Mouse (Mus musculus) mouse embryonic stem cell (cell line): ENCODE measurements around the gene Neurl4.
"Not testable (repeated sequence)": the region's sequence is repeated elsewhere in the genome, so short reads cannot be mapped to it uniquely, and the experiment has no call there.

Experiments
- in situ Hi-C, 2 experiments: fragments of 300-500 bp; cut with MboI; formaldehyde crosslinking; loops; 1 replicate in 1 of 2; 3 replicates in 1 of 2; pipeline ENCODE4 v1.14.3; 2019 to 2020; ENCODE audit warnings: low sequenced_read_pairs in 2 of 2, low pct_unique_long_range_greater_than_20kb in 1 of 2, mixed read lengths in 1 of 2; ENCODE audit not compliant: unreplicated experiment in 1 of 2

Neurl4 gene

DNA sequence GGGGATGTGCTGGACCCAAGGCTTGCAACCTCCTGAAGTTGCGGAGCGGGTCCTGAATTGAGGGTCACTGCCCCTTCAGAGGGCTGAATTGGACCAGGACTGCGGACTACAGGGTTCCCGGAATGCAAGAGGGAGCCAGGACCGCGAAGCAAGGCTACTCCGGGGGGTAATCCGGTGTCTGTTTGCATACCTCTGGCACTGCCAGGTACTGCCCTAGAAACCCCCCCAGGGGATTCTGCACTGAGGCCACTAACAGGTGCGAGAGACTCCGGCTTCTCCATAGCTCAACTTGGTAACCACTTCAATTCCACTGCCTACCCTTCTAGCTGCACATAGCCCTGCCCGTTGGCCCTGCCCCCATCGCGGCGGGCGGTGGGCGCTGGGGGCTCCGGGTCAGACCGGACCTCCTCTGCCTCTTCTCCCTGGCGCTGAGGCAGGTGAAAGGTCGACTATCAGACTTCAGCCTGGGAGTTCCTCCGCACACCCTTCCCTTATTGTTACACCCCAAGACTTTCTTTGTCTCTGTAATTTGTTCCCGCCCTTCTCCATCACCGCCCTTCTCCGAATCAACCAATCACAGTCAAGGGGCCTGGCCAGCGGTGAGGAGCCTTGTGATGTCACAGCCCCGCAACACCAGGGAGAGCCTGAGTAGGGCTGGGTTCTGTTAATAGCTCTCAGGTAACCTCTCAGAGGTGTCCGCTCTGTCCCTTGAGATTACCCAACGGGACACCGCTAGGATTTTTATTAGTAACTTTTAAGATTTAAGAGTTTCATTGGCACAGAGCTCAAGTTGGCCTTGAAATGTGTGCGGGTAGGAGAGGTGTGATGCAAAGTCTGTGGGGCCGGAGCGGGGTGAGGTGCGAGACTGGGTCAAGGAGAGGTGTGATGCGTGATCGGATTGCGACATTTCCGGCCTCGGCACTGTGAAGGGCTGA, at the start of gene Neurl4, which contains the start of gene 2810408A11Rik:
Neurl4 (plus strand) TSS at position 602 of the 935 bp plus-strand sequence.
2810408A11Rik (minus strand) TSS at position 517 of the 935 bp plus-strand sequence.
- in situ Hi-C loops = no loop called here

DNA sequence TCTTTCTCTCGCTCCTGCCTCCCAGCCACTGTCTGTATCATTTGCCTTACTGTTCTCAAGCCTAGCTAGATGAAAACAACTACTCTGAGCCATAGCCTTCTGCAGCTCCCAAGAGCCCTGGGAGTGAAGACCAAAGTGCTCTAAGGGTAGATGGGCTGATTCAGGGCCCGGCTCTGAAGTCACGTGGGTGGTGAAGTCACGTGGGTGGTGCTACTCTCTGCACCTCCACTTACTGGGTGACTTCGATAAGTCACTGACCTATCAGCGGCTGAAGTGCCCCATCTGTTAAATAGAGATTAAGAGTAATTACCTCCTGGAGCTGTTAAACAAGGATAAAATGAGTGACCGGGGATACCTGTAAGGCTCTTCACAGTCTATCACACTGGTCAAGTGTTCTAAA, 46.9 kb upstream of the Neurl4 start:
- in situ Hi-C loops = no loop called here

DNA sequence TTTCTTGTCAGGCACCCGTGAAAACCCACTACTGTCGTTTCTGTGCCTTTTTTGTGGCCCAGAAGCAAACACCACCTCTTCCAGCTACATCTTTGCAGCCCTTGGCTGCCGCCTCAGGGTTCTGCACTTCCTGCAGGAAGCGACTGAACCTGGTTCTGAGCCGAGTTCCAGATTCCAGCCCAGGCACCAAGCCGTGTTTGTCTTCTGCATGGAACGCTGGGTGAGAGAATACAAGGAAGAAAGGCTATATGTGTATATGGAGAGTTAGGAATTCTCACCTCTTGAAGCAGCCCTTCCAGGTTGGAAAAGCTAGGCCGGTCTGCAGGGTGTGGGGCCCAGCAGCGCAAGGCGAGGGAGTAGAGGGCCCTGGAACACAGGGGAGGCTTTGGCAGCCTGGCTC, 46.2 kb upstream of the Neurl4 start:
- in situ Hi-C loops = no loop called here

DNA sequence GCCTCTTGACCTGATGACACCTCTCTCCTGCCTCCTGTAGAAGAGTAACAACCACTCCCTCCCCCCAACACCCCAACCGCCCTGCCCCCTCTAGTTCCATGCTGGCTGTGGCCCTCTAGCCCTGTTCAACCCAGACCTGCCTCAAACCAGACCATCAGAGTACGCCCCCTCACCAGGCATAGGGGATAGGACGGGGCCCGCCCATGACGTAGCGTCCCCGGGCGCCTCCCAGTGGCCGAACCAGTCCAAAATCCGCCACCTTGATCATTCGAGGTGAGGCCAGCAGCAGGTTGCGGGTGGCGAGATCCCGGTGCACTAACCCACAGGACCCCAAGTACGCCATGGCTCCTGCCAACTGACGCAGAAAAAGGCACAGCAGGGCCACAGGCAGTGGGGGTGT, 45.5 kb upstream of the Neurl4 start:
- in situ Hi-C loops = no loop called here

DNA sequence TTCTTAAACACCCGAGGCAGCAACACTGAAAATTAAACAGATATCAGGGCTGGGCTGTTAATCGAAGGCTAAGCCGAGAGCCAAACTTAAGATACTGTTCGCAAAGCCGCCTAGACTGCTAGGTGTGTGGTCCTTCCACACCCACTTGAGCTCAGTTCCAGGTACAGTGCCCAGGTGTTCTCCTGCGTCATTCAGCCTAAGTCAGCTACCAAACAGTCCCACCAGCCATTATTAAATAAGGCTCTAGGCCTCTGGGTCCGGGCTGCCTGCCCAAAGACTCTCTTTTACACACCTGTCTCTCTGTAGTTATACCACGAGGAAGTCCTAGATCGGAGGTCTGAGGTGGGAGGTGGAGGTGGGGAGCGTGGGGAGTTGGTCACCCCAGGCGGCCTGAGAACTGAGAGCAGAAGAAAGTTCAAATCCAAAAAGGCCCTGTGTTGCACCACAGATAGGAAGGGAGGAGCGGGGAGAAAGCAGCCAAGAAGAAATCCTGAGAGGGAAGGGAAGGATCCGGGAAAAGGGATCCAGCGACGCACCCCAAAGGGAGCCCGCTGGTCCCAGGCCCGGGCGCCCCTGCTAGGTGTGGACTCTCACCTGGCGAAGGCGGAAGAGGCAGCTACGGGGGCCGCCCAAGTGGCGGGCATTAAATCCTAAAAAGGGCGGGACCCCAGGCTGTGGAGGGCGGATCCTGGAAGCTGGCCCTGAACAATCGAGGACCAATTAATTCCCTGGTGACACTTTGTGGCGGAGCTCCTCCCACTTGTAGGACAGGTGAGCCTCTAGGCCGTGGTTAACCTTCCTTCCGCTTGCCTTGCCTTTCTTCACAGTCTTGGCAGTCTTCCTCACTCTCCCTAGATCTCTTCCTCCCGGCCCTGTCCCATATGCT, 42.5 kb upstream of the Neurl4 start, which contains the start of gene Tnk1:
Tnk1 (minus strand) TSS at position 618 of the 886 bp plus-strand sequence.
- in situ Hi-C loops = no loop called here

DNA sequence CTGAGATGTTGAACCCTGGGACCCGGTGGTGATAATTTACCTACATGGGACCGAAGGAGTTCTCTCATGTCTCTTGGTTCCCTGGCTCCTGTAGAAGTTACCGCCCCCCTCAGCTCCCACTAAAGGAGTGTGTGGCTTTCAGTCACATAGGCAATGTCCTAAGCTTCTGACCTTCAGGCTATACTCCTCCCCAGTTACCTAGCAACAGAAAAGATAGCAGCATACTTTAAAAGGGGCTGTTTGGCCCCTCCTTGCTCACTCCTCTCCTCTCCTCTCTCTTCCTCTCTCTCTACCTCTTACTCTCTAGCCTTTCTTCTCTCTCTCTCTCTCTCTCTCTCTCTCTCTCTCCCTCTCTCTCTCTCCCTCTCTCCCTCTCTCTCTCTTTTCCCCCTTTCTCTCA, 37.1 kb upstream of the Neurl4 start:
- in situ Hi-C loops = not testable (repeated sequence)

DNA sequence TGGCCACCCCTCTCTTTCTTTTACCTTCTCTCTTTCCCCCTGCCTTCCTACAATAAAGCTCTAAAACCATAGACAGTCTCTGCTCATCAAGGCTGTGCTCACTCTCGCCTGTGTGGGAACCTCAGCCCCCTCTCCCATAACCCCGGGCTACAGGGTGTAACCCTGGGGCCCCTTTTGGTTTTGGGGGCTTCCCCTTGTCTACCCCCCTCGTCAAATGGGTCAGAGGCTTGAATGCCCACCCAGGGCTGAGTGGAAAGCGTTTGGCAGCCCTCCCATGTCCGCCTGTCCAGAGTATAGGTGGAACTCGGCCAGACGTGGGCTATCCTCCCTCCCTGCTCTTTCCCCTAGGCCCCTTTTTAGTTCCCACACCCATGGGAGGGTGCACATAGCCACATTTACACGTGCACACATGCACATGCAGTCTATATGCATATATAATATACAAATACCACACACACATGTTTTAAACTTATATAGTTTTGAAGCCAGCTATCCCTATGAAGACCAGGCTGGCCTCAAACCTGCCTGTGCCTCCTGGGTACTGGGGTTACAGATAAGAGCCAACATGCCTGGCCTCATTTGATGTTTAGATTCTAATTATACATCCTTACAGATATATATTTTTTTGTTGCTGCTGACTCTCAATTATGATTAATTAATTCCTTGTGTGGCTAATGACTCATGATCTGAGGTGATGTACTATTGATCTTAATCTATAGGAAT, 36.6 kb upstream of the Neurl4 start:
- in situ Hi-C loops = no loop called here

DNA sequence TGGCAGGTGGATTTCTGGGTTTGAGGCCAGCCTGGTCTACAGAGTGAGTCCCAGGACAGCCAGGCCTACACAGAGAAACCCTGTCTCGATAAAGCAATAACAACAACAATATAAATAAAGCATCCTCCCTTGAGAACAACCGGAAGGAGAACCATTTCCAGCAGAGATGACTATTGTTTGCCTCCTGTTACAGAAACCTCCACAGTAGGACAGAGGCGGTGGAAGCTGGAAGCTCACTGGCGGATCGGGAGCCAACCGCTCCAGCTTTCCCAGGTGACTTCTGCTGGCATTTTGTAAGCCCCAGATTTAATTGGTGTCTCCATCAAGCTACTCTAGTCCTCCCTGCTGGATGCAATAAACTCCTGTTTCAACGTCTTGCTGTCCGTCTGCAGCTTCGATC, 35.3 kb upstream of the Neurl4 start:
- in situ Hi-C loops = no loop called here

DNA sequence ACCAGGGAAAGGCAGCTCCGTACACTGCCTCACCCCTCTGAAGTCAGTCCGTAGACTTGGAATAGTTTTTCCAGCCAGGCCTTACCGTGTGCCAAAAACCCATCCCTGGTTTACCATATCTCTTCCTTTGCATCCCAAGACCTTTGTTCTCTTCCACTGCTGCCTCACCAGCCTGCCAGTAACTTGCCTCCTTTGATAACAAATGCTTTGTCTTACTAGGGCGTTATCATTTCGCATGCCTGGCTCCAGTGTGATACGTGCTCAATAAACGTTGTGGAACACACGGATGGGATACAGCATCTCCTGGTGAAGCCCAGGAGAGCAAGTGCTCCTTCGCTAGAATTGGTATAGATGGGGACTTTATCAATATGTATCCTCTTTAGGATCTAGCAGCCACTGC, 33.5 kb upstream of the Neurl4 start:
- in situ Hi-C loops = no loop called here

DNA sequence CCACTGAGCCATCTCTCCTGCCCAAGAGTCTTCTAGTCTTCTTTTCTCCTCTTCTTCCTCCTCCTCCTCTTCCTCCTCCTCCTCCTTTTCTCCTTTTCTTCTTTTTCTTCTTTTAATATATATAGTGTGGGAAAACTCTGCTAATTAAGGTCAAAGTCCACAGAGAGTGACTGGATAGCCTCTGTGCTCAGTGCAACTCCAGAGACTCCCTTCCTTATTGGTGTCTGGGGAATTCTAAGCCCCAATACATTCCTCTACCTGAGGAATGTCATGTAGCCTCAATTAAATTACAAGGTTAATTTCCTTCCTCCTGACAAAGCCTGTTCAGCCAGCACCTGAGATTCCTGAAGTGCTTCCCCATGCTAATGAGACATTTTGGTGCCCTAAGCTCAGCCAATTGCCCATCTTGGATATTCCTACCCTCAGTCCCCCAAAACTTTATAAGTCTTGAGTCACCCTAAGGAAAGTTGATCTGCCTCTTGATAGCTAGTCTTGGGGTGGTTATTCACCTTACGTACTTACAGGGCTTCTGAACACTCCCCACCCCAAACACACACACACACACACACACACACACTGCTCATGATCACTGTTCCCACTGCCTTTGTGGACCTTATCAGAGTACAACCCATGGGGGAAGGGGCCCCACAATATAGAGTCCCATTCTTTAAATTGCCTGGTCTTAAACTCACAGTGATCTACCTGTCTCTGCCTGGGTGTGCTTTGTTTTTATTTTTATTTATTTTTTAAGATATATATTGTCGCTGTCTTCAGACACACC, 30.4 kb upstream of the Neurl4 start:
- in situ Hi-C loops = loop anchor here in 1 of 2 experiments (10.0 kb wide), 1 partner anchor 56 kb away; the partner anchor contains the start of genes Gm39566 and Spem2

DNA sequence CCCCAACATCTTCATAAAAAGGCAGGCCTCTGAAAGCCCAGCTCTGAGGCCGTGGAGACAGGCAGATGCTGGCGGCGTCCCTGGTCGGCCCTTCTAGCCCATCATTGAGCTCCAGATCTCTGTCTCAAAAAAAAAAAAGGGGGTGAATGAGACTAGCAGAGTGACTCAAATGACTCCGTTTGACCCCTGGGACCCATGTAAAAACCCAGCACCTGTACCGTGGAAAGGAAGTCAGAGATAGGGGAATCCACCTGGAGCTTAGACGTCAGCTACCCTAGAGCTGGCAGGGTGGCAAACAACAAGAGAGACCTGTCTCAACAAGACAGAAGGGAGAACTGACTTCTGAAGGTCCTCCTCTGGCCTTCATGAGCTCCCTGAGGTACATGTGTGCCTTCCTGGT, 29.1 kb upstream of the Neurl4 start:
- in situ Hi-C loops = loop anchor here in 1 of 2 experiments (10.0 kb wide), 1 partner anchor 57 kb away; the partner anchor contains the start of genes Gm39566 and Spem2

DNA sequence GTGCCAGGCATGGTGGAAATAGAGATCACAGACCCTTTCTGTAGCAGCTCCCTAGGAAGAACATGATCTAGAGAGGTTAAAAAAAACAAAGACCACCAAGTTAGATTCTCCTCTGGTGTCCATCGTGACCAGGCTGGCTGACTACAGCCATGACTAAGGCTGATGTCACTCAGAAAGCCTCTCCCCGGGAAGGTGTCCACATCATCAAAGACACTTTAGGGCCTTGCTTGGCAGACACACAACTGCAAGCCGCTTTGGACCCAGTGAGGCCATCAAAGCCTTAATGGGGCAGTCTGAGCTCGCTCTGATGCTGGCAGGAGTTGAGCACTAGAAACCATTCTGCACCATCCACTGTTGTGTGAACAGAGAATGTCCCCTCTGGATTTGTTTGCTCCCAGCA, 28.4 kb upstream of the Neurl4 start:
- in situ Hi-C loops = loop anchor here in 1 of 2 experiments (10.0 kb wide), 1 partner anchor 58 kb away; the partner anchor contains the start of genes Gm39566 and Spem2

DNA sequence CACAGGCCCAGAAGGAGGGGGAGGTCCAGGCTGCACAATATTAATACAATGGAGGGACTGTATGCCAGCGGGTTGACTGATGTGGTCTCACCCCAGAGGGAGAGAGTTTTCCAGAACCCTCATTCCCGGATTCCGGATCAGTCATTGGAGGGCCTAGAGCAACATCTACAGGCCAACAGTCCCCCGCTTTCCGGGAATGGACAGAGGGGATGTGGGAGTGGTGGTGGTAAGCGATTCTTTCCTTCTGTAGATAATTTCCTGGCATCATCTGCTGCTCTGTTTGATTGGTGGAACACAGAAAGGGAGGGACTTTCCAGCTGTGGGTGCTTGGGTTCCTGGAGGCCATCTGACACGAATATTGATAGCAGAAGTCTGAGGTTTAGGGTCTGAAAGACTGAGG, 24.7 kb upstream of the Neurl4 start:
- in situ Hi-C loops = loop anchor here (5.0 to 25.0 kb wide), 5 partner anchors 61 to 239 kb away; partner anchors contain the start of genes Fxr2 (in 1 of the 2), Gm39566 (in 1 of the 2), Spem2 (in 1 of the 2) and Tmem102 (in 1 of the 2)

DNA sequence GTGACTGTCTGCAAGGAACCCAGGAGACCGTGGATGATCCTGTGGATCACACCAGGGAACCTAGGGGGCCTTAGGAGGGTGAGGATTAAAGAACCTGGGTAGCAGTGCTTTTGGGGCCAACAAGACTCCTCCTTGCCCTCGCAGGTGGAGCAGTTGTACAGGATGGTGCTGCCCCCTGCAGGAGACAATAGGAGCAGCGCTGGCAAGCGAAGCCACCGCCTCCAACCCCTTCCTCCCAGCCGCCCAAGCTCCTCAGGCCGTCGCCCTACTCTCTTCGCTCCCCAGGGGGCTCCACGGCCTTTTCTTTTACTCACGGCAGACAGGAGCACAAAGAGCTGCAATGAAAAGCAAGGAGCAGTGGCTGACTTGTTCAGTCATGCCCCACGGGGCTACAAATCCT, 24.0 kb upstream of the Neurl4 start:
- in situ Hi-C loops = loop anchor here (5.0 to 25.0 kb wide), 5 partner anchors 62 to 240 kb away; partner anchors contain the start of genes Fxr2 (in 1 of the 2), Gm39566 (in 1 of the 2), Spem2 (in 1 of the 2) and Tmem102 (in 1 of the 2)

DNA sequence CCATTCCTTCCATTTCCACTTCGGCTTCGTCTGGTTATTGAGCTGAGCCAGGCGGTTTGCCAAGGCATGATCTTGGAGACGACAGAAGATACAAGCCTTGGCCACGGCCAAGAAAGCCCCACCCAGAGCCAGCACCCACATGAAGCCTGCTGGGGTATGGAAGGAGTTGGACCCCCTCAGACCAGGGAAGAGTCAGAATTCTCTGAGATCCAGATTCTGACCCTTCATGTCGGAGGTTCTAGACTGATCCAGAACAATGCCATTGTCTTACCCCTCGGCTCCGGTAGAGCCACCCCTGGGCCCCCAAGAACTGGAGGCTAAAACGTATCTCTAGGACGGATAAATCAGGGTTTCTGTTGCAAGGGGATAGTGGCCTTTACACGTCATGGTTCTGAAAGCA, 23.0 kb upstream of the Neurl4 start, which contains the start of gene Tmem95:
Tmem95 (minus strand) TSS at position 141 of the 400 bp plus-strand sequence.
- in situ Hi-C loops = loop anchor here (5.0 to 25.0 kb wide), 5 partner anchors 63 to 241 kb away; partner anchors contain the start of genes Fxr2 (in 1 of the 2), Gm39566 (in 1 of the 2), Spem2 (in 1 of the 2) and Tmem102 (in 1 of the 2)

DNA sequence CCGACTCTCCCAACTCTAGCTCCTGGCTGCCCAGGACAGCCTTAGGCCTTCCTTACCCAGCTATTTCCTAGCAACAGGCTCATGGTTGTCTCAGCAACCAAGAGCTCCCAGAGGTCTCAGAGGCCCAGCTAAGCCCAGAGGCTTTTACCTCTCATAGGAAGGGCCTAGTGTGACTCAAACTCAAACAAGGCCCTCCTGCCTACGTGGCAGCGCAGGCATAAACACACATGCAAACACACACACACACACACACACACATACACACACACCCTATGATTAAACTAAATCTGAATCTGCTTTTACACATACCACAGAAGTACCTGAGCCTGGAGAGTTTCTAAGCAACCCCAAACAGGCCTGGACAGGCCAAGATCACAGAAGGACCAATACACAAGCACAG, 22.5 kb upstream of the Neurl4 start:
- in situ Hi-C loops = loop anchor here (5.0 to 25.0 kb wide), 5 partner anchors 64 to 241 kb away; partner anchors contain the start of genes Fxr2 (in 1 of the 2), Gm39566 (in 1 of the 2), Spem2 (in 1 of the 2) and Tmem102 (in 1 of the 2)

DNA sequence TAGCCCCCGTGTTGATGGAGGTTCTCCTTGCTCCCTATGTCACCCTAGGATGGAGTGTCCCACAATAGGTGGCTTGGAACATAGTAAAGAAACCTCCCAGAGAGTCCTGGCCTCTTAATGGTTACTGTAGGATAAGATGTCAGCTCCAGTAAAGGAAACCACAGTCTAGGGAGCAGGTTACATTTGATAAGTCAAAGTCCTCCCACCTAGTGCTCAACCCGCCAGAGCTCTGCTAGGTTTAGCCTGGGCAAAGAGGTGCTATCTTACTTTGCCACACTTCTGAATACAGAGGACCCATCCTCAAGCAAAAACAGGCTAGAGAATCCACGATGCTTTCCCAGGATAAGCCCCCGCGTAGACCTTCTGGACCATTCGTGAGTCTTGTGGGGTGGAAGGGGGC, 21.9 kb upstream of the Neurl4 start:
- in situ Hi-C loops = loop anchor here (5.0 to 25.0 kb wide), 5 partner anchors 64 to 242 kb away; partner anchors contain the start of genes Fxr2 (in 1 of the 2), Gm39566 (in 1 of the 2), Spem2 (in 1 of the 2) and Tmem102 (in 1 of the 2)
